Mouse (Mus musculus): ENCODE data around the gene Chrm3.

The Chrm3 gene

DNA sequence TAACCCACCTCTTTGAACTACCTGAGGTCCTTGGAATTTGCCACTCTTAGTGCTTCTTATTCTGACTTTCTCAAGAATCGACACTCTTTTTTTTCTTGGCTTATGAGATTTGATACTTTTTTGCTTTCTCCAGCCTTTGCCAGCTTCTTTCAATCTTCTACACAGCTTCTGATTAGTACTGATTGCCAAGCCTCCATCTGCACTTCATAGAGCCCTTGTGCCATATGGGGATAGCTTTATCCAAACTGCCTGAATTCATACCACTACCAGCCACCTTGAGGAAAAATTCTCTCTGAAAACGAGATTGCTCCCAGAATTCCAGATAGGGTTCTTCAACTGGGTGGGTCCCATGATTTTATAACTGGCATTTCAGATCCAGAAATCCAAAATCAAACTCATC, 368.0 kb downstream of the Chrm3 start:
- no peak for DNase-seq (ENCODE audit: inconsistent ontology term)

DNA sequence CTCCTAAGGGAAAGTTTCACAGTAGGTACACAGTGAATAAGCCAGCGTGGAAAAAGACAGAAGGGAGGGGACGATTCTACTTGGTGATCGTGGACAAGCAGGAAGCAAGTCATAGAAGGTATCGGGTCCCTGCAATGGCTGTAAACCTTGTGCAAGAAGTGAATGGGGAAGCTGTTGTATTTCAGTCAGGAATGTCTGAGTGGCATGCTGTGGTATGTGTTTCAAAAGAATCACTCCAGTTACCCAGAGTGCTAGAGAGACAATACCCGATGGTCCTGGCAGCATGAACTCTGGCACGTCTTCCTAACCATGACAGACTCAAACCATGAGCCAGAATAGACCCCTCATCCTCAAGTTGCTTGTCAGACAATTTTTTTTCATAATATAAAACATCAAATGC, 375.0 kb downstream of the Chrm3 start:
- peak; percentile 85 for DNase-seq (ENCODE audit: inconsistent ontology term)

GRCm38 (mm10) chr13:9983293-9983692, 377.4 kb downstream of the Chrm3 start:
- no peak for DNase-seq (ENCODE audit: inconsistent ontology term)

GRCm38 (mm10) chr13:9977699-9978098, 382.9 kb downstream of the Chrm3 start:
- no peak for DNase-seq (ENCODE audit: inconsistent ontology term)

- DNase-seq (ENCODE audit: inconsistent ontology term) = peak; percentile 48
Measured at GRCm38 (mm10) chr13:9973742-9974321, 386.8 kb downstream of the Chrm3 start.

DNA sequence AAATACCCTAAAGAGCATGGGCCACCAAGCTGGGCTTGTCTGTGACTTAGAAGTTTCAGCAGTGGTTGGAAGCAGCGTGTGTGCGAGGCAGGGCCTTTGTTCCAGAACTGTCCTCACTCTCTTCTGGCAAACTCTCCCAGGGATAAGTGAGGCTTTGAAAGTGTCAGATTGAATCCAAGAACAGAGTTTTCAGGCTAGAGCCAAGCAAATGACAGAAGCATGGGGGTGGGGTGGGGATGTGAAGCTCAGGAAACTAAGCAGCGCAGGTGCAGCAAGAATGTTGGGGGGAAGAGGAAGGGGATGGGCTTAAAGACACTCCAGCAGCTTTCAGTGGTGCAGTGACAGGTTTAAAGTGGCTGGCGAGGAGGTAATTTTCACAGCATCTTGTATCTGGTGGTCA, 388.8 kb downstream of the Chrm3 start:
- no peak for DNase-seq (ENCODE audit: inconsistent ontology term)

DNA sequence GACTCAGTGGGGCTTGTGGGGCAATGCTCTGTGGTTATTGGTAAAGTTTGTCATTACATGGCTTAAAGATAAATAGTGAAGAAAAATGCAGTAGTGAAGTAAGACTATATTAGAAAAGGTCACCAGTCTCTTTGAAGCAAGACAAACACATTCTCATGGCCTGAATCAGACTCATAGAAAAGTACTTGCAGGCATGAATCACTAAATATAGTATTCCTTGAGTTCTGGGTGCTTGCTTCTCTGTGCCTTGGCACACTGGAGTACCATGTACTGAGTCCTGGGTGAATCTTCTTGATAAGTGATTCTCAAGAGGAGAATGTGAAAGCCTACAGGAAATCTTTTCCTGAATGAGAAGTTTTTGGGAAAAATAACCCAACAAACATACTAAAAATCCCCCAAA, 408.0 kb downstream of the Chrm3 start:
- DNase-seq (ENCODE audit: inconsistent ontology term) = no peak

GRCm38 (mm10) chr13:9951376-9951775, 409.3 kb downstream of the Chrm3 start:
- DNase-seq (ENCODE audit: inconsistent ontology term) = no peak

DNA sequence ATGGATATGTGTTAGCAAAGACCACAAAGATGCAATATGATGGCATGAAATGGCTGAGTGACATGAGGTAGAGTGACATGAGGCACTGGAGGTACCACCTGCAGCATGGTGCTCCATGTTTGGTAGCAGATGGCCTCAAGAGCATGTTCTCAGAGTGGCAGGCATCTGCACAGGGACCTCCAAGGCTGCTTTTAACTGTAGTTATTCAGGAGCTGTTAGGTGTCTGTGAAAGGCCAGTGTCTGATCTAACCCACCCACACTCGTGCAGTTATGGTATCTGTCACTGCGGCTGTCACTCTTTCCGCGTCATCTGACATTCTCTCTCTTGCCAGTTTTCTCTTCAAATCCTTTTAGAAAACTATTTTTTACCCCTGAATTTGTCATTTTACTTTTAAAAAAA, 411.6 kb downstream of the Chrm3 start:
- DNase-seq (ENCODE audit: inconsistent ontology term) = no peak

- DNase-seq (ENCODE audit: inconsistent ontology term) = no peak
Measured at GRCm38 (mm10) chr13:9940186-9940585, 420.5 kb downstream of the Chrm3 start.

GRCm38 (mm10) chr13:9938798-9939485, 421.7 kb downstream of the Chrm3 start:
- peak; percentile 59 for DNase-seq (ENCODE audit: inconsistent ontology term)

GRCm38 (mm10) chr13:9932714-9933113, 427.9 kb downstream of the Chrm3 start:
- no peak for DNase-seq (ENCODE audit: inconsistent ontology term)

- no peak for DNase-seq (ENCODE audit: inconsistent ontology term)
Measured at GRCm38 (mm10) chr13:9930606-9931005, 430.0 kb downstream of the Chrm3 start.

GRCm38 (mm10) chr13:9929978-9930377, 430.7 kb downstream of the Chrm3 start:
- peak; percentile 86 for DNase-seq (ENCODE audit: inconsistent ontology term)

DNA sequence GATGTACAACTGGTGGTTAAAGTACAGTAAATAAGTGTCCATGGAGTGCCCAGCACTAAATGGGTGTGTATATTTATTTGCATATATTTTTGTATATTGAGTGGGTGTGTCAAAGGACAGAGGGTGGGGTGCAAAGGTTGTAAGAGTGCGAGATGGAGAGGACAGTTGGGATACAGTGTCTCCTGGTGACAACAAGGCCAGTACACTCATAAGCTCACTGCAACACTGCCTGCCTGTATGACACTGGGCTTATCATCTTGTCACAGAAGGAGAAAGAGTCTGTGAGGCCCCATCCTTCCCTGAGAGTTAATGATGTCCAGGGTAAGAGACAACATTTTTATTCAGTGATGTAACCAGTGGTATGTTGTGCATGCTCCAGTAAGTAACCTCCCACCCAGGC, 439.5 kb downstream of the Chrm3 start:
- no peak for DNase-seq (ENCODE audit: inconsistent ontology term)

- peak; percentile 88 for DNase-seq (ENCODE audit: inconsistent ontology term)
Measured at GRCm38 (mm10) chr13:9912697-9913096, 447.9 kb downstream of the Chrm3 start.

DNA sequence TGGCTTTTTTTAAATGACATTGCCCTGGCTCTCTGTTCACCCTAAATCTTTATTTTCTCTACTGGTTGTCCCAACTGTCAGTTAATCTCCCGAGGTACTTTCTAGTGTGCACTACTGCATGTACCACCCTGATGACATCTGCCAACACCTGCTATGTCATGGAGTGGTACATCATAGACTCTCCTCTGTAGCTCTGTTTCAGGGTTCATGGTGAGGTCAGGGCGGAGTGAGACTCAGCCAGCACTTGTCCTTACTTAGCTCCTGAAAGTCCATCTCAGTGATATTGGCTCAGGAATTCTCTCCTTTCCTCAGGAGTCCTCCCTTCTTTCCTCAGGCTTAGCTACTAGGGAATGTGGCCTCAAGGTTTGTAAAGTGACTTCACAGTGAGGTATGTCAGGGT, 451.9 kb downstream of the Chrm3 start:
- no peak for DNase-seq (ENCODE audit: inconsistent ontology term)

DNA sequence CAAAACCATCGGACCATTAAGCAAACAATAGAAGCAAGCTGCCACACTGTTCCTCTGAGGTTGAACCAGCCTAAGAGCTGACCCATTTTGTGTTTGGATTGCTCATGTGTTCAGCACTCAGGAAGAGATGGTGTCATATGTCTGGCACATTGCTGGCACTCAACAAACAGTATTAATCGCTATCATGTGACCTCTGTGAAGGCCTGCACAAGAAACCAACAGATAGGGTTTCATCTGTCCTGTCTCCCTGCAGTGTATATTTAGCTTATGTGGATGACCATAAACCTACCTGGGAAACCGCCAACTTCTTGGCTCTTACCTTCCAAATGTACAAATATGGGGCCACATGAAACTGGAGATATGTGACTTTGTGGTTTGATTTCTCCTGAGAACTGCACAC, 453.4 kb downstream of the Chrm3 start:
- peak; percentile 36 for DNase-seq (ENCODE audit: inconsistent ontology term)

- no peak for DNase-seq (ENCODE audit: inconsistent ontology term)
Measured at GRCm38 (mm10) chr13:9904455-9904854, 456.2 kb downstream of the Chrm3 start.

DNA sequence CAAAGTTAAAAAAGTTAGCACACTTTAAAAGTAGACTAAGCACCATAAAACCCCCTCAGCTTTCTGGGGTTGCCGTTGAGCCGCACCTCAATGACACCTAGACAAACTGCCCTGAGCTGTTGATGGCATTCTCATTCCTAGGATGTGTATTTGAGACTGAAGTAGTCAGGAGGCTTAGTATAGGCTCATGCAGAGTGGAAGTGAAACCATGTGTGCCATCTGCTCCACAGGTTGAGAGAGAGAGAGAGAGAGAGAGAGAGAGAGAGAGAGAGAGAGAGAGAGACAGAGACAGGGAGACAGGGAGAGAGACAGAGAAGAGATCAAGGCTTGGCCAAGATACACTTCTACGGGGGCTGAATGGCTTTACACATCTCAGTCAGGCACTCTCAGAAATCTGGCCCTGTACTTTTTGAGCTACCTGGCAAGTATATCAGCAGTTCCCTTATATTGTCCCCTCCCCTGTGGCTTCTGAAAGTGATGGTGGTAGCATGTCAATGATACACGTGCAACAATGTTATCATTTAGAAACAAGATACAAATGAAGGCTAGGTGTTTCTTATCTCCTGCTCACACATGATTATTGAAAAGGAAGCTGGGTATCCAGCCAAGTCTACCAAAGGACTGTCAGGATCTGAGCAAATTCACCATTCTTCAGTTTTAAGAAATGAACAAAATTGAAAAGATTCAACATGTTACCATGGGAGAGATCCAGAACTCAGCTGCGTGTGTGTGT, 459.8 kb downstream of the Chrm3 start:
- no peak for DNase-seq (ENCODE audit: inconsistent ontology term)

GRCm38 (mm10) chr13:9898664-9899369, 461.8 kb downstream of the Chrm3 start:
- no peak for DNase-seq (ENCODE audit: inconsistent ontology term)

DNA sequence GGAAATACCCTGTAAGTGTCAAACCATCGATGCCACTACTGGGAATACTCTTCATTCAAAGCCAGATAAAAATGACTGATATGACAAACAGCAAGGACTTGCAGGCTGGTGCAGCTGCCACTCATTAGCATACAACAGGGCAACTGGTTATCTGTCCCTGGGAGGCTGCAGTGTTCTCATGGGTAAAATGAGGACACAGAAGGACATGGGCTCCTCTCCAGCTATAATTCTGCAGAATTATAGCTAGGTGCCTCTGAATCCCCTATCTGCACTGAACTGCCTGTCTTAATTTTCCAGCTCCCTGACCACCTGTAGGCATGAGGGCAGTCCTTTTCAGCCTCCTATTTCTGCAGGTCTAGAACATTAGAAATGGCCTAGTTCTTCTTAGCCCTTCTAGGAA, 463.4 kb downstream of the Chrm3 start:
- no peak for DNase-seq (ENCODE audit: inconsistent ontology term)

Data from Muller cell, postnatal 12 days (primary cell).